Mouse (Mus musculus) bone marrow, adult 2 months (tissue): ENCODE measurements around the gene Ddx21. TPM values are rescaled to one million over a fixed set of nuclear protein-coding genes. Genes with fewer than 3 reads are reported as not detected.
"Not testable (repeated sequence)": the region's sequence is repeated elsewhere in the genome, so short reads cannot be mapped to it uniquely, and the experiment has no call there.

Experiments
- H3K27ac ChIP-seq: fragments of 200-500 bp; 2 replicates; pipeline ENCODE4 v1.5.1; 2012; ENCODE audit warnings: low read depth, mild to moderate bottlenecking, control low read depth, inconsistent platforms, low read length; ENCODE audit not compliant: control insufficient read depth, poor library complexity, insufficient read depth
- H3K4me1 ChIP-seq: fragments of 200-500 bp; 2 replicates; pipeline ENCODE4 v1.6.1; 2011; ENCODE audit warnings: low read length; ENCODE audit not compliant: control insufficient read depth, insufficient read depth
- H3K4me3 ChIP-seq: fragments of 200-500 bp; replicated peaks from 2 replicates; pipeline ENCODE3; 2011; ENCODE audit warnings: mild to moderate bottlenecking, low read depth, low read length, control low read depth; ENCODE audit not compliant: control insufficient read depth
- CTCF ChIP-seq: fragments of 200-500 bp; IDR thresholded peaks from 2 replicates; pipeline ENCODE4 v1.5.1; 2011; ENCODE audit warnings: low read length, control low read depth; ENCODE audit not compliant: control insufficient read depth, insufficient read depth
- POLR2A ChIP-seq: fragments of 200-500 bp; IDR thresholded peaks from 2 replicates; pipeline ENCODE4 v1.6.1; 2011; ENCODE audit warnings: low read depth, mild to moderate bottlenecking, control low read depth, low read length, borderline replicate concordance; ENCODE audit not compliant: control insufficient read depth
- WGBS: fragments of 180-500 bp; shearing (Covaris S2); methylation state at CpG from one replicate; pipeline ENCODE4 v1.1.7; 2018; 5-methylcytosine and 5-hydroxymethylcytosine counted together
- polyA plus RNA-seq: library from polyadenylated mRNA; stranded (reverse); fragments of >200 nt; gene quantifications from 2 replicates; pipeline ENCODE4 v1.2.4, GENCODE M21; 2011; ENCODE audit warnings: low replicate concordance; ENCODE audit not compliant: missing spikeins, insufficient read depth, insufficient read length

Gene Ddx21
- polyA plus RNA-seq, 1 experiment, result 36.6 TPM

DNA sequence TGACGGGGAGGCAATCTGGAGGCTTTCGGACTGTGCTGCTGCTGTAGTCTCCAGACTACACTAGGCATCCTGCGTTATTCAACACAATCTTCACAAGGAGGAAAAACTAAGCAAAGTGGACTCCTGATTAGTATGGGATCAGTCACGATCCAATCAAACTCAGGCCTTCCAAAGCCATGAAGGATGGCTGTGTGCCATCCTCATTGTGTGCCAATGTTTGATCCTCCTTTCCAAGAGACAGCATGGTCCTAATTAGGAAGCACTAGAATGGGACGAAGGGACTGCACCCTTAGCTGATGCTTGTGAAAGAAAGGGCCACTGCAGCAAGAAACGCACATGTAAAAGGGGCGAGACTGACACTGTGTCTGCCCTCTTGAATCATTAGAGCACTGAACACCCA, 9.6 kb downstream of the Ddx21 start:
- TF ChIP-seq POLR2A (no peak), CTCF (no peak)
- Histone ChIP-seq H3K4me3 (no peak overlapping the region), H3K4me1 (no peaks in the 10 kb centered on the region), H3K27ac (no peak overlapping the region)
- WGBS, result 88% methylated on average over 7 of the region's 7 CpGs

DNA sequence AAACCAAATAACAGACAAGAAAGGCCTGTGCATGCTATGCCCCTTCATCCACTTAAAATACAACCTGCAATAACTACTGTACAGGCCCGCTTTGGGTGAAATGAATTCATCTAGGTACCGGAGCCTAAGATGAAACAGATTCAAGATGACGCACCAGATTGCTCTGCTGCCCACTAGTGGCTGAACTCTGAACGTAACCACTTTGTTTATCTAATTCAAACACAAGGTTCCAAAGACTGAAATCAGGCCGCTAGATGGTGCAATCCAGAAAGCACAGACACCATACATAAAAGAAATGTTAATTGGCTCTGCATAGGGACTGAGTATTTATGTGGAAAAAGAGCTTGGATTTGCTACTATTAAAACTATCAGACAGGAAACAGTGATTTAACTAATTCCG, 11.9 kb downstream of the Ddx21 start:
- TF ChIP-seq POLR2A (no peak), CTCF (peak; percentile 40)
- Histone ChIP-seq H3K4me1 (no peaks in the 10 kb centered on the region), H3K4me3 (no peak overlapping the region), H3K27ac (no peak overlapping the region)
- 16% methylated on average over 6 of the region's 6 CpGs for WGBS

DNA sequence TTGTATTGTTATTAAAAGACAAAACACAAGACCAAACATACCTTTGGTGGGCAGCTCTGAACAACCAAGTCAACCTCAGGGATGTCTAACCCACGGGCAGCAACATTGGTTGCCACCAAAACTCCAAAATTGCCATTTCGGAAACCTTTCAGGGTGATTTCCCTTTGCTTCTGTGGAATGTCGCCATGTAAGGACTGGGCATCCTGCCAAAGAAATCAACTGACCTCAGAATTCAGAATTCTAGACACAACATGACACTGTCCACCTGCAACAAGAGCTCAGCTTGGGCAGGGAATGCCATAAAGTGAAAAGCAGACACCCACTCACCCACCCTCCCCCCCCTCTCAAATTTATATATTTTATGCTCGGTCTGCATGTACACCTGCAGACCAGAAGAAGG, 13.5 kb downstream of the Ddx21 start:
- WGBS, result 83% methylated on average over 4 of the region's 4 CpGs
- H3K4me3 ChIP-seq, result no peak overlapping the region
- no peak overlapping the region for H3K27ac ChIP-seq
- TF ChIP-seq POLR2A, result no peak
- TF ChIP-seq CTCF, result no peak
- no peaks in the 10 kb centered on the region for H3K4me1 ChIP-seq

DNA sequence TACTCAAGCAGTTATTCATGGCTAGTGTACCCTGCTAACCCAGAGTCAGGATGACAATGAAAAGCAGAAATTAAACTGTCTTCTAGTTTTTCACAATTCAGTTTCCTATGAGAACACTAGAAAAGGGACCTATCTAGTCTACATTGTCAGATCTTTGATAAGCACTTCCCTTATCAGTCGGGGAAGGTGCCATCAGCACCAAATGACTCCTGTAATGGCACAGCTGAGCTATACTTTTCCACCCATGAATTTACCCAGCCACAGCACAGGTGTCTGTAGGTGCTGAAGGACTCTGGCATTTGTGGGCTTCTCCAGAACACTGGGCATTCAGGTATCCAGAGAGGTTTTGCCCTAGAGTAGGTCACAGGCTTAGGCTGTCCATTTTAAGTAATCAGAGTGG, 18.8 kb downstream of the Ddx21 start:
- 61% methylated on average over 1 of the region's 1 CpGs for WGBS
- H3K27ac ChIP-seq, result no peak overlapping the region
- no peak overlapping the region for H3K4me3 ChIP-seq
- no peaks in the 10 kb centered on the region for H3K4me1 ChIP-seq
- TF ChIP-seq POLR2A, result no peak
- no peak for TF ChIP-seq CTCF

DNA sequence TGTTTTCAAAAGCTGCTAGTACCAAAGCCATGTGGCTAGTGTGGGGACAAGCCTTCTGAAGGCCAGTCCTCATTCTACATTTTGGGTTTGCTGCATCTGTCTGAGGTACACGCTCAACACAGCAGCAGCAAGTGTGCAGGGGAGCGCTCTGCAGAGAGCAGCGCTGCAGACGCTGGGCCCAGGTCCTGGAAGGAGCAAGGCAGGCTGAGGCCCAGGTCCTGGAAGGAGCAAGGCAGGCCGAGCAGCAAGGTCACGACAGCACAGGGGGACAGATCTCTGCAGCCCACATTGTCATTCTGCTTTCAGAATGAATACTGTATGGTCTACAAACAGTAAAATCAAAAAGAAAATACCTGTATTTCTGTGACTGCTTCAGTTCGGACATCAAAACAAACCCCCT, 19.4 kb downstream of the Ddx21 start:
- H3K4me1 ChIP-seq, result no peaks in the 10 kb centered on the region
- H3K27ac ChIP-seq, result no peak overlapping the region
- TF ChIP-seq CTCF, result no peak
- no peak for TF ChIP-seq POLR2A
- H3K4me3 ChIP-seq, result no peak overlapping the region
- 86% methylated on average over 7 of the region's 7 CpGs for WGBS

GRCm38 (mm10) chr10:62582263-62582662, 19.8 kb downstream of the Ddx21 start:
- Histone ChIP-seq H3K27ac (no peak overlapping the region), H3K4me1 (no peaks in the 10 kb centered on the region), H3K4me3 (no peak overlapping the region)
- 80% methylated on average over 17 of the region's 17 CpGs for WGBS
- no peak for TF ChIP-seq CTCF
- no peak; the same call in 1 of the 2 replicates for TF ChIP-seq POLR2A

GRCm38 (mm10) chr10:62579129-62579528, 23.0 kb downstream of the Ddx21 start:
- not testable (repeated sequence) for H3K4me3 ChIP-seq, H3K27ac ChIP-seq, H3K4me1 ChIP-seq
- 90% methylated on average over 12 of the region's 13 CpGs for WGBS

DNA sequence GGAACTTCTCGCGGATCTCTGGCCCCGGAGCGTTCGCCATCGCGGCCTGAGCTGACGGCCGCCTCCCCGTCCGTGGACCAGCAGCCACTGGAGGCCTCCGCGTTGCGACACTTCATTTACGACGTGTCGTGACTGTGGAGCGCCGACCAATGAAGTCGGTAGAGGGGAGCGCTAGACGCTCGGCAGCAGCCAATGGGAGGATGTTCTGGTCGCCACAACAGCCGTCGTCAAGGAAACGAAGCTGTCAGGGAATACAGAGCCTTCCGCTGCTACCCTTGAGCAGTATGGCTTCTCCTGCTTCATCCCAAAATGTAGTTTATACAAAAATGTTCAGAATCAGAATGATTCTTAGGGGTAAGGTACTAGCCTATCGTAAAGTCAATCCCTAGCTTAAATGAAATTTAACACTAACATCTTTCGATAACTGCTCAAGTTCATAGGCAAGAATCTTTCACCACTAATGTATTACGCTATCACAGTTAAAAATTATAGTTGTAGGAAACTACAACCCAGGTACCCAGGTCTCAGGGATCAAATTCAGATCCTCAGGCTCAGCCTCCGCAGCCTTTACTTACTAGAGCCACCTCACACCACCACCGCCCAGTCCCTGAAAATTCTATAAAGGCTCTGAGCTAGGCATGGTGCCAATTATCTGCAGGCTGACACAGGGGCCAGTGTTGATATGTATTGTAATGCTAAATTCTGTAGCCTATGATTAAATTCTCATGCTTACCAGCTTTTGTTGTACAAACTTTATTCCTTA, 23.6 kb downstream of the Ddx21 start, which contains the start of gene Kif1bp:
TSS of gene Kif1bp (minus strand) at position 120 of the 763 bp plus-strand sequence.
- WGBS, result 6% methylated on average over 33 of the region's 33 CpGs
- TF ChIP-seq CTCF (no peak), POLR2A (peak; percentile 88)
- Histone ChIP-seq H3K27ac (peak within 1 kb of the TSS; percentile 75), H3K4me1 (no peaks in the 10 kb centered on the region; the same call in 1 of the 2 replicates), H3K4me3 (peak within 1 kb of the TSS; percentile 83)
